Mouse (Mus musculus) lung, embryonic 14.5 days (tissue): Measurements from ENCODE around the gene Idh3a. TPM values are rescaled to one million over a fixed set of nuclear protein-coding genes. Genes with fewer than 3 reads are reported as not detected.
"Not testable (repeated sequence)": the region's sequence is repeated elsewhere in the genome, so short reads cannot be mapped to it uniquely, and the experiment has no call there.

Experiments
- ATAC-seq: fragments of 200-750 bp; cut with Nextera tagmentation; 2 replicates; pipeline ENCODE4 v1.8.0; 2017; ENCODE audit warnings: mild to moderate bottlenecking, moderate TSS enrichment, moderate library complexity; ENCODE audit not compliant: insufficient read depth
- DNase-seq: peaks from one replicate; pipeline ENCODE4 v3.0.0-alpha.2; 2015
- H3K27ac ChIP-seq: fragments of 300-500 bp; sonication (generic); 2 replicates; pipeline ENCODE4 v1.5.1; 2014; ENCODE audit warnings: low read depth, mild to moderate bottlenecking, moderate library complexity
- H3K27me3 ChIP-seq: fragments of 300-500 bp; sonication (generic); 2 replicates; pipeline ENCODE4 v1.6.1; 2014; ENCODE audit warnings: low read length, control low read depth; ENCODE audit not compliant: insufficient read depth
- H3K36me3 ChIP-seq: fragments of 300-500 bp; sonication (generic); 2 replicates; pipeline ENCODE4 v1.6.1; 2014; ENCODE audit warnings: control low read depth; ENCODE audit not compliant: insufficient read depth
- H3K4me1 ChIP-seq: fragments of 300-500 bp; sonication (generic); 2 replicates; pipeline ENCODE4 v1.6.1; 2014; ENCODE audit warnings: antibody characterized with exemption, control low read depth; ENCODE audit not compliant: insufficient read depth
- H3K4me2 ChIP-seq: fragments of 300-500 bp; sonication (generic); 2 replicates; pipeline ENCODE4 v1.6.1; 2014; ENCODE audit warnings: mild to moderate bottlenecking
- H3K4me3 ChIP-seq: fragments of 300-500 bp; sonication (generic); 2 replicates; pipeline ENCODE4 v1.5.1; 2014; ENCODE audit warnings: low read depth, low read length
- H3K9ac ChIP-seq: fragments of 300-500 bp; sonication (generic); 2 replicates; pipeline ENCODE4 v1.6.1; 2014
- H3K9me3 ChIP-seq: fragments of 300-500 bp; sonication (generic); 2 replicates; pipeline ENCODE4 v1.6.1; 2016; ENCODE audit warnings: low read depth, low read length, control low read depth
- CTCF ChIP-seq: IDR thresholded peaks from 2 replicates; pipeline ENCODE4 v1.5.1; 2016; ENCODE audit warnings: antibody characterized with exemption, low read depth
- WGBS: fragments of 180-500 bp; shearing (Covaris S2); extraction: QIAGEN DNeasy Blood & Tissue Kit; methylation state at CpG from one replicate; pipeline ENCODE4 v1.1.7; 2014; 5-methylcytosine and 5-hydroxymethylcytosine counted together
- polyA plus RNA-seq: library from polyadenylated mRNA; unstranded; fragments of >200 nt; fragmentation: Nextera tagmentation; extraction: Ambion mirVana; gene quantifications from 2 replicates; pipeline ENCODE4 v1.2.1, GENCODE M21; 2014

Idh3a gene
- polyA plus RNA-seq, 1 experiment from 2014 or later: 106 TPM

- WGBS: 72% methylated on average over 4 of the region's 4 CpGs
Observed at GRCm38 (mm10) chr9:54587863-54588262, 1.7 kb downstream of the Idh3a start.

GRCm38 (mm10) chr9:54593652-54594051, 7.5 kb downstream of the Idh3a start:
- H3K4me2 ChIP-seq, H3K9me3 ChIP-seq, ATAC-seq, DNase-seq, H3K4me1 ChIP-seq, H3K4me3 ChIP-seq, H3K9ac ChIP-seq, H3K27me3 ChIP-seq, H3K27ac ChIP-seq: not testable (repeated sequence)
- peaks cover 74% of the 10 kb centered on the region for H3K36me3 ChIP-seq
- 80% methylated on average over 4 of the region's 4 CpGs for WGBS

More at GRCm38 (mm10) chr9:54587863-54588262, 1.7 kb downstream of the Idh3a start:
- no peak for ATAC-seq
- Histone ChIP-seq H3K4me1 (peaks cover 11% of the 10 kb centered on the region; the same call in 1 of the 2 replicates), H3K27me3 (no peaks in the 10 kb centered on the region), H3K9me3 (no peaks in the 10 kb centered on the region), H3K4me2 (peak overlapping the region; percentile 91), H3K27ac (no peak overlapping the region), H3K9ac (no peak overlapping the region), H3K36me3 (peaks cover 21% of the 10 kb centered on the region), H3K4me3 (no peak overlapping the region; the same call in 1 of the 2 replicates)
- no peak for DNase-seq
- no peak for TF ChIP-seq CTCF

GRCm38 (mm10) chr9:54596752-54597465, 10.8 kb downstream of the Idh3a start:
- no peak overlapping the region for H3K9ac ChIP-seq
- no peak overlapping the region for H3K4me3 ChIP-seq
- ATAC-seq: no peak
- no peak for TF ChIP-seq CTCF
- no peak overlapping the region for H3K27ac ChIP-seq
- no peak overlapping the region for H3K4me2 ChIP-seq
- no peak for DNase-seq
- WGBS: 91% methylated on average over 15 of the region's 15 CpGs
- no peaks in the 10 kb centered on the region for H3K4me1 ChIP-seq
- no peaks in the 10 kb centered on the region for H3K27me3 ChIP-seq
- peaks cover 87% of the 10 kb centered on the region for H3K36me3 ChIP-seq
- H3K9me3 ChIP-seq: no peaks in the 10 kb centered on the region

GRCm38 (mm10) chr9:54602386-54602785, 16.3 kb downstream of the Idh3a start:
- Histone ChIP-seq H3K9ac (no peak overlapping the region), H3K9me3 (no peaks in the 10 kb centered on the region), H3K27me3 (no peaks in the 10 kb centered on the region), H3K27ac (no peak overlapping the region), H3K4me1 (no peaks in the 10 kb centered on the region), H3K36me3 (peaks cover 65% of the 10 kb centered on the region), H3K4me2 (no peak overlapping the region), H3K4me3 (no peak overlapping the region)
- 85% methylated on average over 2 of the region's 2 CpGs for WGBS
- ATAC-seq: no peak
- no peak for DNase-seq
- no peak for TF ChIP-seq CTCF

- no peaks in the 10 kb centered on the region for H3K27me3 ChIP-seq
- no peak overlapping the region for H3K4me3 ChIP-seq
- H3K4me1 ChIP-seq: no peaks in the 10 kb centered on the region
- ATAC-seq: no peak
- DNase-seq: no peak
- H3K27ac ChIP-seq: no peak overlapping the region
- WGBS: 87% methylated on average over 7 of the region's 7 CpGs
- peaks cover 60% of the 10 kb centered on the region for H3K36me3 ChIP-seq
- H3K9me3 ChIP-seq: no peaks in the 10 kb centered on the region
- H3K4me2 ChIP-seq: no peak overlapping the region
- no peak overlapping the region for H3K9ac ChIP-seq
- no peak for TF ChIP-seq CTCF
Observed at GRCm38 (mm10) chr9:54602916-54603315, 16.8 kb downstream of the Idh3a start.

GRCm38 (mm10) chr9:54604131-54604654, 18.1 kb downstream of the Idh3a start:
- no peak for TF ChIP-seq CTCF
- no peak overlapping the region for H3K4me3 ChIP-seq

GRCm38 (mm10) chr9:54604886-54605285, 18.8 kb downstream of the Idh3a start:
- H3K36me3 ChIP-seq: peaks cover 43% of the 10 kb centered on the region
- H3K27ac ChIP-seq: no peak overlapping the region
- ATAC-seq (no peak), DNase-seq (peak; percentile 71)
- no peaks in the 10 kb centered on the region for H3K9me3 ChIP-seq
- peak; percentile 65 for TF ChIP-seq CTCF
- no peak overlapping the region for H3K9ac ChIP-seq
- no peaks in the 10 kb centered on the region for H3K4me1 ChIP-seq
- no peak overlapping the region for H3K4me2 ChIP-seq
- no peaks in the 10 kb centered on the region for H3K27me3 ChIP-seq
- no peak overlapping the region for H3K4me3 ChIP-seq
- WGBS: 62% methylated on average over 4 of the region's 4 CpGs

More at GRCm38 (mm10) chr9:54604131-54604654, 18.1 kb downstream of the Idh3a start:
- Histone ChIP-seq H3K9me3 (no peaks in the 10 kb centered on the region), H3K9ac (no peak overlapping the region), H3K4me1 (no peaks in the 10 kb centered on the region), H3K27me3 (no peaks in the 10 kb centered on the region), H3K27ac (no peak overlapping the region), H3K36me3 (peaks cover 49% of the 10 kb centered on the region), H3K4me2 (no peak overlapping the region)
- DNase-seq (no peak), ATAC-seq (no peak)
- WGBS: 82% methylated on average over 5 of the region's 5 CpGs
